Mouse (Mus musculus) forebrain, embryonic 13.5 days (tissue): ENCODE measurements at regions not wholly inside any gene's neighbourhood (a gene's known extent, or its start where the extent isn't known, plus 50 kb on each side); places are given as distances from the start of the nearest gene placed in this dataset.
A peak's percentile ranks its signal among the peaks of the same experiment; 100 is the strongest.

Source experiments
- ATAC-seq: fragments of 200-750 bp; cut with Nextera tagmentation; 2 replicates; pipeline ENCODE4 v1.8.0; 2017
- H3K27ac ChIP-seq: fragments of 300-500 bp; sonication (generic); 2 replicates; pipeline ENCODE4 v1.5.1; 2015; ENCODE audit warnings: inconsistent platforms, mild to moderate bottlenecking, moderate library complexity
- H3K27me3 ChIP-seq: fragments of 300-500 bp; sonication (generic); 2 replicates; pipeline ENCODE4 v1.6.1; 2015; ENCODE audit warnings: mild to moderate bottlenecking, inconsistent platforms
- H3K36me3 ChIP-seq: fragments of 300-500 bp; sonication (generic); 2 replicates; pipeline ENCODE4 v1.6.1; 2015; ENCODE audit warnings: mild to moderate bottlenecking, inconsistent platforms; ENCODE audit not compliant: poor library complexity, severe bottlenecking
- H3K4me1 ChIP-seq: fragments of 300-500 bp; sonication (generic); 2 replicates; pipeline ENCODE4 v1.6.1; 2015; ENCODE audit warnings: inconsistent platforms
- H3K4me2 ChIP-seq: fragments of 300-500 bp; sonication (generic); 2 replicates; pipeline ENCODE4 v1.6.1; 2015; ENCODE audit warnings: inconsistent platforms, mild to moderate bottlenecking, moderate library complexity
- H3K4me3 ChIP-seq: fragments of 300-500 bp; sonication (generic); 2 replicates; pipeline ENCODE4 v1.5.1; 2015; ENCODE audit warnings: mild to moderate bottlenecking, inconsistent platforms
- H3K9ac ChIP-seq: fragments of 300-500 bp; sonication (generic); 2 replicates; pipeline ENCODE4 v1.6.1; 2015; ENCODE audit warnings: mild to moderate bottlenecking, inconsistent platforms
- H3K9me3 ChIP-seq: fragments of 300-500 bp; sonication (generic); replicated peaks from 2 replicates; pipeline ENCODE4 v1.6.1; 2016; ENCODE audit warnings: inconsistent platforms
- whole genome bisulfite sequencing: fragments of 180-500 bp; shearing (Covaris S2); methylation state at CpG from one replicate; pipeline ENCODE4 v1.1.7; 2015; 5-methylcytosine and 5-hydroxymethylcytosine counted together

- H3K9ac ChIP-seq: no peak overlapping the region
- ATAC-seq: no peak
- H3K4me3 ChIP-seq: no peak overlapping the region
- no peaks in the 10 kb centered on the region for H3K9me3 ChIP-seq
- peaks cover 31% of the 10 kb centered on the region for H3K27me3 ChIP-seq
- 73% methylated on average over 8 of the region's 8 CpGs for whole genome bisulfite sequencing
- H3K27ac ChIP-seq: no peak overlapping the region
- no peaks in the 10 kb centered on the region for H3K36me3 ChIP-seq
- H3K4me1 ChIP-seq: peaks cover 14% of the 10 kb centered on the region
- no peak overlapping the region for H3K4me2 ChIP-seq
These were observed 106.6 kb downstream of the Barhl2 start for GRCm38 (mm10) chr5:106351348-106351747.

DNA sequence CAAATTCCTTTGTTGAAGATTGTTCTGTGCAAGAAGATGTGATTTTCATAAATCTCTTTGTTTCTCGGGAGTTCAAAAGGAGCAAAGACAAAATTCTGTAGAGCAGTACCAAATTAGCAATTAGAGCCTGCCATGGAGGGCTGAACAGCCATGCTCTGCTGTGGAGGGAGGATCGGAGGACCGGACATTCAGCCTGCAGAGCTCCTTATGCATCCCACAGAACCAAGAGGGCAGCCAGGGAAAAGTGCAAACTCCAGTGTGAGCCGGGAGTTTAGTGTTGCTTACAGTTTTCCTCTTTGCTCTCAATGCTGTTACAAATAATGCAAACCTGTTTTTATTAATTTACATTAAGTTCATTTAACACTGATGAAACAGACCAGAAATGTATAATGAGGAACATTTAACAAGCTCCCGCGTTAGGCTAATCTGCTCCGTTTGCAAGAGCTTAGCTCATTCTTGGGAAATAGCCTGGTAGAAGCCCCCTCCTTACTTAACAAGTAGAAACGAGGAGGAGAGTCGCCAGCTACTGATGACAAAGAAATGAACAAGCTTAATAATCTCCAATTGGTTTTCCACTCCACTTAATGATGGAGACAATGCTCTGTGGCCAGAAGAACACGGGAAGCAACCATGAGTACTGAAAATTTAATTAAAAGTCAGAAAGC, 108.0 kb downstream of the Barhl2 start:
- H3K27me3 ChIP-seq: peaks cover 44% of the 10 kb centered on the region
- 4% methylated on average over 10 of the region's 10 CpGs for WGBS
- 0 out of 2 replicates have a peak overlapping the region, but pooled peaks have one; percentile 12 for H3K4me2 ChIP-seq
- ATAC-seq: no peak
- no peaks in the 10 kb centered on the region for H3K9me3 ChIP-seq
- peaks cover 14% of the 10 kb centered on the region for H3K4me1 ChIP-seq
- no peaks in the 10 kb centered on the region for H3K36me3 ChIP-seq
- H3K4me3 ChIP-seq: no peak overlapping the region
- no peak overlapping the region for H3K27ac ChIP-seq
- no peak overlapping the region for H3K9ac ChIP-seq

GRCm38 (mm10) chr5:106344308-106344707, 113.7 kb downstream of the Barhl2 start:
- ATAC-seq: 0 out of 2 replicates have a peak, but pooled peaks have one; percentile 8
- Histone ChIP-seq H3K27ac (no peak overlapping the region), H3K27me3 (peaks cover 44% of the 10 kb centered on the region), H3K9ac (no peak overlapping the region), H3K4me3 (no peak overlapping the region), H3K36me3 (no peaks in the 10 kb centered on the region), H3K4me1 (peaks cover 7% of the 10 kb centered on the region), H3K9me3 (no peaks in the 10 kb centered on the region), H3K4me2 (peak overlapping the region; percentile 1)
- WGBS: 7% methylated on average over 8 of the region's 8 CpGs

- peak overlapping the region; percentile 1 for H3K4me2 ChIP-seq
- H3K9me3 ChIP-seq: no peaks in the 10 kb centered on the region
- no peaks in the 10 kb centered on the region for H3K36me3 ChIP-seq
- H3K4me3 ChIP-seq: no peak overlapping the region
- H3K9ac ChIP-seq: no peak overlapping the region
- peaks cover 7% of the 10 kb centered on the region for H3K4me1 ChIP-seq
- ATAC-seq: no peak
- peaks cover 38% of the 10 kb centered on the region for H3K27me3 ChIP-seq
- WGBS: 23% methylated on average over 6 of the region's 6 CpGs
- H3K27ac ChIP-seq: no peak overlapping the region
These were observed 114.4 kb downstream of the Barhl2 start for GRCm38 (mm10) chr5:106343601-106344000.

DNA sequence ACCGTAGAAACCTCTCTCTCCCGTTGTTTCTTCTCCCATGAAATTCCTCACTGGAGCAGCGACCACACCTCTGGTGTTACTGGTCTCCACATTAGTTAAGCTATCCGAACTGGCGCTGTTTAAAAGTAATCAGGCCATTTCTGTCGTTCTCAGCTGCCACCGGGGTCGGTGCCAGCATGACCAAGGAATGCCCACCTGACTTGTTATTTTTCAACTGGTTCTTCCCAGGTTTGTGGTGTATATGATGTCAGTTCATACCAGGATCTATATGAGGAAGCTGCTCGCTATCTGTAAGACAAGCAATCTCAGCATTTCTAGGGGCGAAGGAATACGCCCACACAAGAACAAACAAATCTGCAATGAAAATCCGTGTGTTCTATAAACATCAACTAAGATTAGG, 116.6 kb downstream of the Barhl2 start:
- Histone ChIP-seq H3K4me2 (no peak overlapping the region), H3K27ac (no peak overlapping the region), H3K27me3 (peaks cover 35% of the 10 kb centered on the region), H3K4me1 (peaks cover 7% of the 10 kb centered on the region), H3K36me3 (no peaks in the 10 kb centered on the region), H3K9me3 (no peaks in the 10 kb centered on the region), H3K9ac (no peak overlapping the region), H3K4me3 (no peak overlapping the region)
- 79% methylated on average over 12 of the region's 12 CpGs for WGBS
- no peak for ATAC-seq

DNA sequence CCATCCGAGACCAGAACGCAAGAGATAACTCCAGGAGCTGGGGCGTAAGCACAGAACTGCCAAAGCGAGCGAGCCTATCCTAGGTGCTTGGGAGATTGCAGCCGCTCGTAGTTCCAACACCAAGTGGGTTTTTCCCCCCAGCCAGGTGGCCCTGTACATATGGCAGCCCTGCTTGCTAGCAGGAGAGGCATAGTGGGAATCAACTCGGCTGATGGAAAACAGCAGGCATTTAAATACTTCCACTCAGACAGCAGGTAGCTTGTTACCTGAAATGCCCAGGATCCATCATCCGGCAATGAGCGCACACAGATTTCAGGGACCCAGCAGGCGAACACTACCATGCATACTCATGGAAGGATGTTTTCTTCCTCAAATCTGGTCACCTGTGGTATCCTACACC, 122.3 kb downstream of the Barhl2 start:
- H3K4me2 ChIP-seq: no peak overlapping the region
- no peak overlapping the region for H3K4me3 ChIP-seq
- H3K27me3 ChIP-seq: peaks cover 18% of the 10 kb centered on the region
- no peak overlapping the region for H3K9ac ChIP-seq
- no peak overlapping the region for H3K27ac ChIP-seq
- H3K36me3 ChIP-seq: no peaks in the 10 kb centered on the region
- ATAC-seq: no peak
- WGBS: 90% methylated on average over 11 of the region's 11 CpGs
- no peaks in the 10 kb centered on the region for H3K9me3 ChIP-seq
- peaks cover 3% of the 10 kb centered on the region; the same call in 1 of the 2 replicates for H3K4me1 ChIP-seq

DNA sequence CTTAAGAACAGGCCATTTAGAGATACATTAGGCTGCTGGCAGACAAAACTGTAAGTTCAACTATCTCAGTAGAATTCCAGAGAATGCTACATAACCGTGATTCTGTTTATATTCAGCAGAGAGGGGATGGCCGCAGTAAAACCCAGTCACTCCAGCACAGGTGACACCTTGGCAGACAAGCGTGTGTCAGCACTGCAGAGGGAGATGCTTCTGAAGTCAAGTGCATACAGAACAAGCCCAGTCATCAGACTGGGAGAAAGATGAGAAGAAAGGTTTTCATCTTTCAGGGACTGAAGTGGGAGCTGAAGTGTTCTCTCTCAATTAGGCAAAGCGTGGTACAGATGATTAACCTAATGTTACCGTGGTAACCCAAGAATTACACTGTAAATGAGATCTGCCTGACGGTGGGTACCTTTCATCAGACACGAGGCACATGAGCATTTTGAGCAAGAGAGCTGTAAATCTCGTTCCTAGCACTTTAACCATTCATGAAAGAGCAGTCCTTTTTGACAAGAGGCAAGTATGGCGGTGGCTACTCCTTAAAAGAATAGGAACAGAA, 130.3 kb downstream of the Barhl2 start:
- no peaks in the 10 kb centered on the region for H3K9me3 ChIP-seq
- peaks cover 11% of the 10 kb centered on the region for H3K4me1 ChIP-seq
- no peak overlapping the region for H3K9ac ChIP-seq
- no peak overlapping the region for H3K27ac ChIP-seq
- no peak overlapping the region for H3K4me2 ChIP-seq
- peak; percentile 66 for ATAC-seq
- no peak overlapping the region for H3K4me3 ChIP-seq
- 33% methylated on average over 9 of the region's 9 CpGs for WGBS
- H3K36me3 ChIP-seq: no peaks in the 10 kb centered on the region
- H3K27me3 ChIP-seq: peaks cover 23% of the 10 kb centered on the region

GRCm38 (mm10) chr5:106322574-106323215, 135.3 kb downstream of the Barhl2 start:
- H3K4me1 ChIP-seq: peaks cover 22% of the 10 kb centered on the region
- H3K9me3 ChIP-seq: no peaks in the 10 kb centered on the region
- H3K36me3 ChIP-seq: no peaks in the 10 kb centered on the region
- ATAC-seq: no peak
- H3K27me3 ChIP-seq: peaks cover 26% of the 10 kb centered on the region
- H3K4me2 ChIP-seq: no peak overlapping the region
- no peak overlapping the region for H3K9ac ChIP-seq
- WGBS: 13% methylated on average over 18 of the region's 18 CpGs
- H3K4me3 ChIP-seq: no peak overlapping the region
- peak overlapping the region; percentile 25; the same call in 1 of the 2 replicates for H3K27ac ChIP-seq

- Histone ChIP-seq H3K4me3 (no peak overlapping the region), H3K9me3 (no peaks in the 10 kb centered on the region), H3K4me2 (no peak overlapping the region), H3K36me3 (no peaks in the 10 kb centered on the region), H3K27ac (no peak overlapping the region), H3K4me1 (peaks cover 18% of the 10 kb centered on the region), H3K27me3 (peaks cover 26% of the 10 kb centered on the region), H3K9ac (no peak overlapping the region)
- no peak for ATAC-seq
- 45% methylated on average over 3 of the region's 5 CpGs for WGBS
These were observed 136.5 kb downstream of the Barhl2 start for GRCm38 (mm10) chr5:106321426-106321825.

- no peak overlapping the region for H3K9ac ChIP-seq
These were observed 136.9 kb downstream of the Barhl2 start for GRCm38 (mm10) chr5:106321023-106321422.

DNA sequence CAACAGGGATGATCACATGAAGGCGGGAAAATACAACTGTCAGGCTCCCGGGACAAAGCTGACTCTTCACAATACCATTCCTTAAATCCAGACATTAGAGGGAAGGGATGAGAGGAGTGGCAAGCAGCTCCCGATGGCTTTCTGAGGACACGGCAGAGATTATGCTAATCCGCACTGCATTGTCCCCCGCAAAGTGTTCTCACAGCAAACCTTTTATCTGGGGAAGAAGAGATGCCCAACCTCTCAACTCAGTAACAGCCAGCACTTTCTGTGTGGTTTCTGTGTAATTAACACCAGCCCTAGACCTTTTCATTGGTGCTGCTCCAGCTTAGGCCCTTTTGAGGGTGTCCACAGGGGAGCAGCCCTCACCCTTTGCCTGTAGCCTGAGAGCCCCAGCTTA, 137.9 kb downstream of the Barhl2 start:
- 2% methylated on average over 6 of the region's 6 CpGs for WGBS
- ATAC-seq: peak; percentile 51; the same call in 1 of the 2 replicates
- Histone ChIP-seq H3K4me2 (no peak overlapping the region), H3K36me3 (no peaks in the 10 kb centered on the region), H3K27ac (no peak overlapping the region), H3K27me3 (peaks cover 26% of the 10 kb centered on the region), H3K9ac (no peak overlapping the region), H3K9me3 (no peaks in the 10 kb centered on the region), H3K4me3 (no peak overlapping the region), H3K4me1 (peaks cover 18% of the 10 kb centered on the region)

More at GRCm38 (mm10) chr5:106321023-106321422, 136.9 kb downstream of the Barhl2 start:
- no peaks in the 10 kb centered on the region for H3K36me3 ChIP-seq
- H3K27ac ChIP-seq: no peak overlapping the region
- peaks cover 18% of the 10 kb centered on the region for H3K4me1 ChIP-seq
- peaks cover 26% of the 10 kb centered on the region for H3K27me3 ChIP-seq
- ATAC-seq: no peak
- no peak overlapping the region for H3K4me3 ChIP-seq
- H3K9me3 ChIP-seq: no peaks in the 10 kb centered on the region
- 44% methylated on average over 3 of the region's 3 CpGs for WGBS
- no peak overlapping the region for H3K4me2 ChIP-seq

GRCm38 (mm10) chr5:106318246-106318645, 139.7 kb downstream of the Barhl2 start:
- Histone ChIP-seq H3K9me3 (no peaks in the 10 kb centered on the region), H3K4me1 (peaks cover 18% of the 10 kb centered on the region), H3K27ac (no peak overlapping the region), H3K4me3 (no peak overlapping the region), H3K27me3 (peaks cover 26% of the 10 kb centered on the region), H3K9ac (no peak overlapping the region), H3K36me3 (no peaks in the 10 kb centered on the region), H3K4me2 (no peak overlapping the region)
- 94% methylated on average over 6 of the region's 6 CpGs for WGBS
- ATAC-seq: no peak
